Mouse (Mus musculus): Measurements from ENCODE around the gene Atg4d. TPM values are rescaled to one million over a fixed set of nuclear protein-coding genes. Genes with fewer than 3 reads are reported as not detected.
"Not testable (repeated sequence)": the region's sequence is repeated elsewhere in the genome, so short reads cannot be mapped to it uniquely, and the experiment has no call there.

The Atg4d gene
- polyA plus RNA-seq, 1 experiment from 2014 or later = 46.8 TPM

DNA sequence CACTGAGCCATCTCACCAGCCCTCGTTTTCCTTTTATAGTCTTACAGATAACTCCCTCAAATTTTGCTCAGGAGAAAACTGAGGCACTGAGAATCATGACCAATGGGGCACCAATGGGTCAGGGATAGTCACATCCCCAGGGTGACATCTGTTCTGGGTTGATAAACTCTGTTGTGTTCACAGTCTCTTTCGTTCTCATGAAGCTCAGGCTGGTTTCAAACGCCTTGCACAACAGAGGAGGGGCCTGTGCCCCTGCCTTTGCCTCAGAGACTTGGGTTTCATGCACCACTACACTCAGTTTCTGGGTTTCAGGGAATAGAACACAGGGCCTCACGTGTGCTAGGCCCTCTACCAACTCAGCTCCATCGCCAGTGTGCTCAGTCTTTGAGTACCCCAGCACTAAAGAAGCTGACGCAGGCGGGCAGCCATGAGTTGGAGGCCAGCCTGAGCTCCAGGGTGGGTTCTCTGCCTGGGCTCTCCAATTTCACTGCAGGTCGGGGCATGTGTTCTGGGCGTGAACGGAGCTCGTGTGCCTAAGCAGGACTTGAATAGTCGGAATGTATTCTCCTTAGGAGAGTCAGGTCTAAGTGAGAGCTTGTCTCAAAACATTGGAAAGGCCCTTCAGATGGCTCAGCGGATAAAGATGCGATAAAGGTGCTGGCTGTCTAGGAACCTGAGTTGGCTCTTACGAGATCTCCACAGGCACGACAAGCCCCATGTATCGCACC lies 657 bp upstream of the Atg4d start:
- H3K27me3 ChIP-seq = no peaks in the 10 kb centered on the region
- peak overlapping the region; percentile 86 for H3K4me3 ChIP-seq
- H3K9ac ChIP-seq = peak overlapping the region; percentile 82
- peaks cover 24% of the 10 kb centered on the region for H3K36me3 ChIP-seq
- ATAC-seq (ENCODE audit: low FRiP score) = no peak; the same call in none of the 2 replicates
- 20% methylated on average over 17 of the region's 17 CpGs for WGBS
- peak overlapping the region; percentile 60 for H3K27ac ChIP-seq
- peaks cover 19% of the 10 kb centered on the region for H3K4me1 ChIP-seq
- peak overlapping the region; percentile 55 for H3K4me2 ChIP-seq (replicated peaks)
- no peaks in the 10 kb centered on the region for H3K9me3 ChIP-seq (replicated peaks)

DNA sequence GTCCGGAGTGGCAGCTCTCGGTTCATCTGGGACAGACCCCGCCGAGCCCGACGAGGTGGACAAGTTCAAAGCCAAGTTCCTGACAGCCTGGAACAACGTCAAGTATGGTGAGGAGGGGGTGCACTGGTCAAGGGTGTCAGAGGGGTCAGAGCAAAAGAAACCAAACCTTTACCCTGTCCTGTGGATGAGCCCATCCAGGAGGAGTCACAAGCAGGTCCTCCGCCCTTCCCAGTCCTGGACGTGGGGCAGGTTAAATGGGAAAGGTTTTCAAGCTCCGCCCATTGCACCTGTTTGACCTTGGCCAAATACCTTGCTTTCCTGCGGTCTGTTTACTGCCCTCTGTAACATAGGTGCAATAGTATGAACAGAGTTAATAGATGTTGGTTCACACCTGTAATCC lies 518 bp downstream of the Atg4d start:
- Histone ChIP-seq H3K4me3 (peak overlapping the region; percentile 86), H3K4me1 (peaks cover 19% of the 10 kb centered on the region), H3K36me3 (peaks cover 34% of the 10 kb centered on the region), H3K27me3 (no peaks in the 10 kb centered on the region), H3K27ac (no peak overlapping the region; the same call in 1 of the 2 replicates), H3K9ac (peak overlapping the region; percentile 82), H3K4me2 (replicated peaks) (peak overlapping the region; percentile 93), H3K9me3 (replicated peaks) (no peaks in the 10 kb centered on the region)
- peak; percentile 46; the same call in 1 of the 2 replicates for ATAC-seq (ENCODE audit: low FRiP score)
- 6% methylated on average over 11 of the region's 11 CpGs for WGBS

- H3K27ac ChIP-seq = no peak overlapping the region
- H3K9ac ChIP-seq = no peak overlapping the region
- no peak overlapping the region for H3K4me2 ChIP-seq (replicated peaks)
- no peak for ATAC-seq (ENCODE audit: low FRiP score)
- H3K4me1 ChIP-seq = peaks cover 19% of the 10 kb centered on the region
- peaks cover 47% of the 10 kb centered on the region for H3K36me3 ChIP-seq
- no peak overlapping the region for H3K4me3 ChIP-seq
- no peaks in the 10 kb centered on the region for H3K9me3 ChIP-seq (replicated peaks)
- WGBS = 94% methylated on average over 5 of the region's 5 CpGs
- no peaks in the 10 kb centered on the region for H3K27me3 ChIP-seq
Observed at GRCm38 (mm10) chr9:21266889-21267288, 1.8 kb downstream of the Atg4d start.

- Histone ChIP-seq H3K4me2 (replicated peaks) (no peak overlapping the region), H3K9ac (no peak overlapping the region), H3K27ac (no peak overlapping the region), H3K4me3 (no peak overlapping the region), H3K27me3 (no peaks in the 10 kb centered on the region), H3K36me3 (peaks cover 61% of the 10 kb centered on the region), H3K9me3 (replicated peaks) (no peaks in the 10 kb centered on the region), H3K4me1 (peaks cover 19% of the 10 kb centered on the region)
- WGBS = 95% methylated on average over 16 of the region's 16 CpGs
- no peak for ATAC-seq (ENCODE audit: low FRiP score)
Observed at GRCm38 (mm10) chr9:21268305-21268704, 3.2 kb downstream of the Atg4d start.

GRCm38 (mm10) chr9:21269590-21269989 lies 4.5 kb downstream of the Atg4d start:
- not testable (repeated sequence) for H3K4me2 ChIP-seq (replicated peaks); H3K27me3 ChIP-seq; ATAC-seq (ENCODE audit: low FRiP score); H3K27ac ChIP-seq; H3K9ac ChIP-seq; H3K9me3 ChIP-seq (replicated peaks); H3K4me3 ChIP-seq
- WGBS = 84% methylated on average over 5 of the region's 5 CpGs
- Histone ChIP-seq H3K4me1 (peaks cover 16% of the 10 kb centered on the region), H3K36me3 (peaks cover 74% of the 10 kb centered on the region)

GRCm38 (mm10) chr9:21272391-21272790 lies 7.3 kb downstream of the Atg4d start:
- no peak for ATAC-seq (ENCODE audit: low FRiP score)
- WGBS = 92% methylated on average over 9 of the region's 9 CpGs
- H3K4me3 ChIP-seq = no peak overlapping the region
- no peaks in the 10 kb centered on the region for H3K4me1 ChIP-seq
- H3K9me3 ChIP-seq (replicated peaks) = no peaks in the 10 kb centered on the region
- no peak overlapping the region for H3K9ac ChIP-seq
- no peaks in the 10 kb centered on the region for H3K27me3 ChIP-seq
- H3K27ac ChIP-seq = no peak overlapping the region
- peaks cover 95% of the 10 kb centered on the region for H3K36me3 ChIP-seq
- no peak overlapping the region for H3K4me2 ChIP-seq (replicated peaks)

- no peaks in the 10 kb centered on the region for H3K27me3 ChIP-seq
- no peak overlapping the region for H3K9ac ChIP-seq
- no peaks in the 10 kb centered on the region for H3K9me3 ChIP-seq (replicated peaks)
- H3K4me3 ChIP-seq = no peak overlapping the region
- peaks cover 98% of the 10 kb centered on the region for H3K36me3 ChIP-seq
- 86% methylated on average over 8 of the region's 8 CpGs for WGBS
- H3K4me1 ChIP-seq = no peaks in the 10 kb centered on the region
- ATAC-seq (ENCODE audit: low FRiP score) = no peak
- no peak overlapping the region for H3K4me2 ChIP-seq (replicated peaks)
- no peak overlapping the region for H3K27ac ChIP-seq
Observed at GRCm38 (mm10) chr9:21273094-21273493, 8.0 kb downstream of the Atg4d start.

- 88% methylated on average over 7 of the region's 7 CpGs for WGBS
- no peaks in the 10 kb centered on the region for H3K4me1 ChIP-seq
- H3K4me3 ChIP-seq = no peak overlapping the region
- H3K9me3 ChIP-seq (replicated peaks) = no peaks in the 10 kb centered on the region
- H3K9ac ChIP-seq = no peak overlapping the region
- no peak overlapping the region for H3K4me2 ChIP-seq (replicated peaks)
- no peak for ATAC-seq (ENCODE audit: low FRiP score)
- no peaks in the 10 kb centered on the region for H3K27me3 ChIP-seq
- no peak overlapping the region for H3K27ac ChIP-seq
- peaks cover 95% of the 10 kb centered on the region for H3K36me3 ChIP-seq
Observed at GRCm38 (mm10) chr9:21273520-21274228, 8.6 kb downstream of the Atg4d start.

GRCm38 (mm10) chr9:21274336-21274735 lies 9.2 kb downstream of the Atg4d start:
- H3K27ac ChIP-seq = no peak overlapping the region
- 94% methylated on average over 3 of the region's 3 CpGs for WGBS
- H3K27me3 ChIP-seq = no peaks in the 10 kb centered on the region
- no peak overlapping the region for H3K4me2 ChIP-seq (replicated peaks)
- no peak overlapping the region for H3K4me3 ChIP-seq
- no peaks in the 10 kb centered on the region for H3K4me1 ChIP-seq
- H3K9me3 ChIP-seq (replicated peaks) = no peaks in the 10 kb centered on the region
- ATAC-seq (ENCODE audit: low FRiP score) = no peak
- no peak overlapping the region for H3K9ac ChIP-seq
- peaks cover 96% of the 10 kb centered on the region for H3K36me3 ChIP-seq

DNA sequence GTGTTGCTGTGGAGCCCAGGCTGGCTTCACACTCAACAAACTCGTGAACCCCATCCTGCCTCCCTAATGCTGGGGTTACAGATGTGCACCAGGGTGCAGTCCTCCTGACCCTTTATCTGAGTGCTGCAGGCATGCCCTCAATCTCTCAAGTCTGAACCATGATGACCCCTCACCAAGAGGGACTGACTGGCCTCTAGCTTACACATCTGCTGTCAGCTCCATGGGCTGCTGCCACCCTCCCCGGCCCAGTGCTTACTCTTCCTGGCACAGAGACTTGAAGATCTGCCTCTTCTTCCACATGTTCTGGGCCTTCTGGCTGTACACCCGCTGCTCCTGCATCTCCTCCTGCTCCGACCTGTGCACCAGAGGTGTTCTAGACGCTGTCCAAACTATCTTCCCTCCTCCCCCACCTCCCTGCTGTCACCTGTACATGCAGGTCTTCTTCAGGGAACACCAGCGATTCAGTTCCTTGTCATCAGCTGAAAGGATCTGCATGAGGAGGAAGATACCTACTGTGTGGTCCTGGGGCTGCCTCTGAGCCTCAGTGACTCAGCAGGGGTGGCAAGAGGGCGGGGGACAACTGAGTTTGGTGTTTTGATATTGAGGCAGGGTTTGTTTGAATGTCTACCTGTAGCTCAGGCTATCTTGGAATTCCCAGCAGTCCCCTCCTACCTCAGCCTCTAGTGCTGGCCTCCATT lies 10.1 kb downstream of the Atg4d start:
- H3K4me1 ChIP-seq = no peaks in the 10 kb centered on the region
- ATAC-seq (ENCODE audit: low FRiP score) = no peak
- H3K4me3 ChIP-seq = no peak overlapping the region
- no peak overlapping the region for H3K4me2 ChIP-seq (replicated peaks)
- H3K9me3 ChIP-seq (replicated peaks) = no peaks in the 10 kb centered on the region
- H3K27ac ChIP-seq = no peak overlapping the region
- H3K36me3 ChIP-seq = peaks cover 98% of the 10 kb centered on the region
- H3K27me3 ChIP-seq = no peaks in the 10 kb centered on the region
- H3K9ac ChIP-seq = no peak overlapping the region
- WGBS = 87% methylated on average over 7 of the region's 7 CpGs

DNA sequence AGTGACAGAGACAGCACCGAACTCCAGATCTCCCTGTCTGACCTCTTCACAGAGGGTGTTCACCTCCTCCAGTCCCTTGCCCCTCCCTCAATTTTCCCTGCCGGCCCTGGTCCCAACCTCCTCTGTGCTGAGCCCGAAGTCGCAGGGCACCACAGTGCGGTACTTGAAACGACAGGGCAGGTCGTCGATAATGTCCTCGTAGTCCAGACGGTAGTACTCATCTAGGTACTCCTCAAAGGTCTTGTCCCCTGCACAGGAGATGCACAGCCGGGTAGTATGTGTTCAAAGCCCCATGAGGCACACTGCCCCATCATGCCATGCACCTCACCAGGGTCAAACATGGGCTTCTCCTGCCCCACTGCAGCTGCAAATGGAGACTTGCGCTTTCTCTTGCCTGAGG lies 10.6 kb downstream of the Atg4d start:
- H3K4me3 ChIP-seq = no peak overlapping the region
- no peak overlapping the region for H3K9ac ChIP-seq
- 89% methylated on average over 12 of the region's 12 CpGs for WGBS
- no peaks in the 10 kb centered on the region for H3K9me3 ChIP-seq (replicated peaks)
- peaks cover 96% of the 10 kb centered on the region for H3K36me3 ChIP-seq
- H3K4me1 ChIP-seq = no peaks in the 10 kb centered on the region
- no peaks in the 10 kb centered on the region for H3K27me3 ChIP-seq
- no peak for ATAC-seq (ENCODE audit: low FRiP score)
- no peak overlapping the region for H3K4me2 ChIP-seq (replicated peaks)
- H3K27ac ChIP-seq = no peak overlapping the region

GRCm38 (mm10) chr9:21276307-21276706 lies 11.2 kb downstream of the Atg4d start:
- H3K9ac ChIP-seq = no peak overlapping the region
- H3K4me2 ChIP-seq (replicated peaks) = no peak overlapping the region
- H3K36me3 ChIP-seq = peaks cover 96% of the 10 kb centered on the region
- ATAC-seq (ENCODE audit: low FRiP score) = no peak
- no peak overlapping the region for H3K27ac ChIP-seq
- H3K27me3 ChIP-seq = no peaks in the 10 kb centered on the region
- no peaks in the 10 kb centered on the region for H3K4me1 ChIP-seq
- 96% methylated on average over 8 of the region's 8 CpGs for whole genome bisulfite sequencing
- no peak overlapping the region for H3K4me3 ChIP-seq
- no peaks in the 10 kb centered on the region for H3K9me3 ChIP-seq (replicated peaks)

Measured in hindbrain, embryonic 12.5 days (tissue).